Mouse (Mus musculus) adrenal gland, adult 2 months (tissue): ENCODE data around the gene Aip. TPM values are rescaled to one million over a fixed set of nuclear protein-coding genes. Genes with fewer than 3 reads are reported as not detected.

ENCODE experiments used
- DNase-seq: peaks from one replicate; pipeline ENCODE4 v3.0.0; 2021
- polyA plus RNA-seq: library from polyadenylated mRNA; depleted of rRNA; stranded (reverse); fragments of >200 nt; gene quantifications from 2 replicates; pipeline ENCODE4 v1.2.3, GENCODE M21; 2012
- total RNA-seq, 2 experiments: library from RNA; stranded (reverse); gene quantifications; 2 replicates each; pipeline ENCODE4 v1.2.3; 2021

Gene Aip
- total and polyA plus RNA-seq, 3 experiments: 89.5 to 134 (median 102) TPM

DNA sequence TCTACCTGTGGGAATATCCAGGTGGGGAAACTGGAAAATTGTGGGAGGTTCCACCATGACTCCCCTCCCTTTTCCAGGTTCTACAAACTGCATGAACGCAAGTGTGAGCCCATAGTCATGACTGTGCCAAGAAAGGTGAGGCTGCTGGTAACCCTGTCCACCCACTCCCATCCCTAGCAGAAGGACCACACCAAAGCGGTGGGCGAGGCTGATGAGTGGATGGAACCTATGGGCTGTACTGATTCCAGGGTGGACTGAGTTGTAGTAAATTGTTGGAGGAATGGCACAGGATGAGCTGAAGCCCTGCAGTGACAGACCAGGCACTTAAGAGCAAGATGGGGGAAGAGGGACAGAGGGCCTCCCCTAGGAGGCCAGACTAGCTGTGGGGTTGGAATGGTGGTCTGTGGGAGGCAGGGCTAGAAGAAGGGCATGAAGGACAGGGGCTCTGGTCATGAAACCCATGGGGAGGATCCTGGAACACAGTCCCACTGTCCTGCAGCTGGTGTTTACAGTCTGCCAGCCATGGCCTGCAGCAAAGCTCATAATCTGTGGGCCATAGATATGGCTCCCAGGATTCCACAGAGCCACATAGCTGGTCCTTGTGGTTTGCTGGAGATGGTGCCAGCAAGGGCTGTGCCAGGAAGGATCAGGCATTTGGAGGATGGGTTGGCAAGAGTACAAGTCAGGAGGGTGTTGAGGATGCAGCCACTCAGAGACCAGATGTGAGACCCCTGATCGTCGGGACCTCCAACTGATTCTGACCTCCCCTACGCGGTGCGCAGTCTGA is 27.0 kb upstream of the Aip start:
- no peak for DNase-seq

GRCm38 (mm10) chr19:4151898-4152297 is 26.2 kb upstream of the Aip start:
- DNase-seq: peak; percentile 64

DNA sequence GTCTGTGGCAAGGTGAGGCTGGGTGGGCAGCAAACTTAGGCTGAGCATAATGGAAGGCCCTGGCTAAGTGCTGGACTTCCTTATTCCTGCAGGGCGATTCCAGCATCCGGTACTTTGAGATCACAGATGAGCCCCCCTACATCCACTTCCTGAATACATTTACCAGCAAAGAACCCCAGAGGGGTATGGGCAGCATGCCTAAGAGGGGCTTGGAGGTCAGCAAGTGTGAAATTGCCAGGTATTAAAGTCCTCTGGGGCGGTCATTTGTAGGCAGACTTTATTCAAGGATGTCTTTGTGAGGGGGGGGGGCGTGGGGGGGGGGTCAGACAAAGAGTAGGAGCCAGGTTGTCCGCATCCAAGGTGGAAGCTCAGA is 25.8 kb upstream of the Aip start:
- no peak for DNase-seq

- DNase-seq: no peak
Measured at GRCm38 (mm10) chr19:4150567-4151487, 25.2 kb upstream of the Aip start.

- no peak for DNase-seq
Measured at GRCm38 (mm10) chr19:4149764-4150461, 24.3 kb upstream of the Aip start.

DNA sequence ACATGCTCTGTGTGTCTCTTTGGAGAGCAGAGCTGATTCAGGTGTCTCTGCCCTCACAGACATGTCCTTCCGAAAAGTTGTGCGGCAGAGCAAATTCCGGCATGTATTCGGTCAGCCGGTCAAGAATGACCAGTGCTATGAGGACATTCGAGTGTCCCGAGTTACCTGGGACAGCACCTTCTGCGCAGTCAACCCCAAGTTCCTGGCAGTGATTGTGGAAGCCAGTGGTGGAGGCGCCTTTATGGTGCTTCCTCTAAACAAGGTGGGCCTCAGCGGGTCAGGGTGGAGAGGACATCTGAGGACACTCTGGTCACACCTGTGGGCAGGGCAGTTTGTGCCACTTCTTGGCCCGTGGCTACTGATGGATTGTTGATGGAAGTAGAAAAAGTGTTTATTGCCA is 23.6 kb upstream of the Aip start:
- no peak for DNase-seq

- no peak for DNase-seq
Measured at GRCm38 (mm10) chr19:4148819-4149218, 23.2 kb upstream of the Aip start.

GRCm38 (mm10) chr19:4148491-4148806 is 22.8 kb upstream of the Aip start, which contains the start of gene Coro1b:
Gene Coro1b, plus strand, starts transcription at chr19:4148619.
- DNase-seq: peak; percentile 99

GRCm38 (mm10) chr19:4147782-4148490 is 22.3 kb upstream of the Aip start:
- no peak for DNase-seq

- no peak for DNase-seq
Measured at GRCm38 (mm10) chr19:4147022-4147405, 21.4 kb upstream of the Aip start.

GRCm38 (mm10) chr19:4146366-4147021 is 20.8 kb upstream of the Aip start:
- DNase-seq: no peak

- no peak for DNase-seq
Measured at GRCm38 (mm10) chr19:4145936-4146335, 20.3 kb upstream of the Aip start.

DNA sequence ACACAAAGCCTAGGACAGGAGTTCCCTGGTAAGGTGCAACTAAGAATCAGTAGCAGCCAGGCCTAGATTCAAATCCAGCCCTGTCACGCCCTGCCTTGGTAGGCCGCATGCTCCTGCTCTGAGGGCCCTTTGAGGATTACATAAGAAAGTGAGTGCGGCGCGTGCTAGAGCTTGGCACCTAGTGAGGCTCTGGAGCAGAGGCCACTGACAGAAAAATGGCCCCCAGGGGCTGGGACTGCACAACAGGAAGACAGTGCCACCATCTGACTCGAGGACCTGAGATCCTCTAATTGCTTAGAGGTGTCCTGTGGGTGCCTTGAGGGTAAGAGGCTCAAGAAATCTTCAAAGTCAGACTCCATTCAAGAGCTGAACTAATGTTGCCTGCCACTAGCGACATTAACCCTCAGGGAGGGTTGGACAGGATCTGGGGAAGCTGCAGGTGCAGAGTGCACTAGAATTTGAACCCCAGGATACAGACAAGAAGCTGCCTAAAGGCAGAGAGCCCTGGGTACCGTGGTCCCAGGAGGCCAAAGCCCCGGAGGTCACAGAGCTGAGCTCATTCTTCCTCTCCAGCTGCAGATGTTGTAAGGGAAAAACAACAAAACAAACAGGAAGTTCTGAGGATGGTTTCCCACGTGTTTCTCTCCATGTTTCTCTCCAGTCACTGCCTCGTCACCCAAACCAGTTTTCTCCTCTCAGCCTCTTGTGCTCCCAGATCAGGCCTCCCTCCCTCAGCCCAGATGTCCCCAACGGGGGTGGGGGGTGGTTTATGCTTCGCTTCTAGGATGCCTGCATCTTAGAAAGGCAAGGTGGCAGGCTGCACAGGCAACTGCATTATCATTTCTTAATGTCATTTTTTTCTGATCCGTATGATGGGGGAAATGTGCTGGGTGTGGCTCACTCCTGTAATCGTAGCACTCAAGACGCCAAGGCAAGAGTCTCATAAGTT is 19.2 kb upstream of the Aip start:
- DNase-seq: no peak

- no peak for DNase-seq
Measured at GRCm38 (mm10) chr19:4143759-4144268, 18.2 kb upstream of the Aip start, which contains the start of gene Cabp4. Gene Cabp4, minus strand, starts transcription at chr19:4144033.

DNA sequence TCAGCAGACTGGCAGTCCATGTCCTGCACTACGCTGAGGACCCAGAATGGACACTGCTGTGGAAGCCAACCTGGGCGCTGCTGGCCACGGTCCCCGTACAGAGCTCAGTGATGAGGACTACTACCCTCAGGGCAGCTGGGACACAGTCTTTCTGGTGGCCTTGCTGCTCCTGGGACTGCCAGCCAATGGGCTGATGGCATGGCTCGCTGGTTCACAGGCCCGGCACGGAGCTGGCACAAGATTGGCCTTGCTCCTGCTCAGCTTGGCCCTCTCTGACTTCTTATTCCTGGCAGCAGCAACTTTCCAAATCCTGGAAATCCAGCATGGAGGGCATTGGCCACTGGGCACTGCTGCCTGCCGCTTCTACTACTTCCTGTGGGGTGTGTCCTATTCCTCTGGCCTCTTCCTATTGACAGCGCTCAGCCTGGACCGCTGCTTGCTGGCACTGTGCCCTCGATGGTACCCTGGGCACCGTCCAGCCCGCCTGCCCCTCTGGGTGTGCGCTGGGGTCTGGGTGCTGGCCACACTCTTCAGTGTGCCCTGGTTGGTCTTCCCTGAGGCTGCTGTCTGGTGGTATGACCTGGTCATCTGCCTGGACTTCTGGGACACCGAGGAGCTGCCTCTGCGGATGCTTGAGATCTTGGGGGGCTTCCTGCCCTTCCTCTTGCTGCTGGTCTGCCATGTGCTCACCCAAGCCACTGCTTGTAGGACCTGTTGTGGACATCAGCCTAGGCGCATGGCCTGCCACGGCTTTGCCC is 16.9 kb upstream of the Aip start:
- DNase-seq: no peak

DNA sequence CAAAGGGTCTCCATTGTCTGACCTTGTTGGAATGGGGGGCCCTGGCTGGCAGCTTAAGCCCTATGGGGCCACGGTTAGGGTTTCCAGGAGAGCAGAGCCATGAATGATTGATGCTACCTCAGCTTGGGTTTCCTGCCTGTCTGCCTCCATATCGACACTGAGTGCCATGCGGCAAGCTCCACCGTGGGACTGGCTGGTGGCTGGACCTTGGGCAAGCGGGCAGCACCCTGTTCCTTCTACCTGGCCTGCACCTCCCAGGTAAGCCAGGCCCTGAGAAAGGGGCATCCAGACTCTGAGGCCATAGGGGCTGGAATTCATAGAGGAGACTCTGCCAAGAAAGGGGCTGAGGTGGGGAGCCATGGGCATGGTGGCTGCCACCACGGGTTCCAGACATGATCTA is 14.5 kb upstream of the Aip start:
- DNase-seq: no peak

- DNase-seq: no peak
Measured at GRCm38 (mm10) chr19:4139446-4139845, 13.8 kb upstream of the Aip start, which contains the start of gene Gpr152. Gene Gpr152, plus strand, starts transcription at chr19:4139787.

DNA sequence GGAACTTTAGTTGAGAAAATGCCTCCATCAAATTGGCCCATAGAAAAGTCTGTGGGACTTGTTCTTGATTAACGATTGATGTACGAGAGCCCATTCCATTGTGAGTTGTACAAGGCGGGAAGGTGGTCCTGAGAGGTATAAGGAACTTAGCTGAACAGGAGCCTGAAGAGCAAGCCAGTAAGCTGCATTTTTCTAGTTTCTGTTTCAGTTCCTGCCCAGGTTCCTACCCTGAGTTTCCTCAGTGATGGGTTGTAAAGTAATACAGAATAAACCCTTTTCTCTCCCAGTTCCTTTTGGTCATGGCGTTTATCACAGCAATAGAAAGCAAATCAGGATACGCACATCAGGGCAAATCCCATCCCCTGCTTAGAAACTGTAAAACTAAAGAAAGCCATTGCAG is 12.3 kb upstream of the Aip start:
- DNase-seq: no peak

- no peak for DNase-seq
Measured at GRCm38 (mm10) chr19:4136463-4136862, 10.8 kb upstream of the Aip start.
